Mouse (Mus musculus) brain, embryonic 14.5 days (tissue): Measurements from ENCODE around the gene Ppp5c.

ENCODE experiments used
- CTCF ChIP-seq: fragments of 200-500 bp; IDR thresholded peaks from 2 replicates; pipeline ENCODE4 v1.5.1; 2012; ENCODE audit warnings: inconsistent platforms, mild to moderate bottlenecking, moderate library complexity, borderline replicate concordance; ENCODE audit not compliant: insufficient read depth, insufficient read length; ENCODE audit errors: extremely low read depth
- POLR2A ChIP-seq: fragments of 200-500 bp; IDR thresholded peaks from 2 replicates; pipeline ENCODE4 v1.6.1; 2012; ENCODE audit warnings: mild to moderate bottlenecking, inconsistent platforms, borderline replicate concordance; ENCODE audit not compliant: poor library complexity, insufficient read depth, insufficient read length, severe bottlenecking; ENCODE audit errors: extremely low read depth

- no peak for TF ChIP-seq CTCF
- no peak for TF ChIP-seq POLR2A
These were observed 2.2 kb downstream of the Ppp5c start for GRCm38 (mm10) chr7:17025505-17025894.
